Mouse (Mus musculus) midbrain, embryonic 12.5 days (tissue): ENCODE measurements around the gene Vmn1r20. TPM values are rescaled to one million over a fixed set of nuclear protein-coding genes. Genes with fewer than 3 reads are reported as not detected.
"Not testable (repeated sequence)": the region's sequence is repeated elsewhere in the genome, so short reads cannot be mapped to it uniquely, and the experiment has no call there.

ENCODE experiments used
- ATAC-seq: fragments of 200-750 bp; cut with Nextera tagmentation; 2 replicates; pipeline ENCODE4 v1.8.0; 2017; ENCODE audit warnings: low read depth, moderate TSS enrichment, moderate library complexity; ENCODE audit not compliant: low FRiP score
- H3K27ac ChIP-seq: fragments of 300-500 bp; sonication (generic); replicated peaks from 2 replicates; pipeline ENCODE4 v1.5.1; 2016; ENCODE audit warnings: mild to moderate bottlenecking
- H3K27me3 ChIP-seq: fragments of 300-500 bp; sonication (generic); 2 replicates; pipeline ENCODE4 v1.6.1; 2016; ENCODE audit warnings: mild to moderate bottlenecking
- H3K36me3 ChIP-seq: fragments of 300-500 bp; sonication (generic); 2 replicates; pipeline ENCODE4 v1.6.1; 2016
- H3K4me1 ChIP-seq: fragments of 300-500 bp; sonication (generic); 2 replicates; pipeline ENCODE4 v1.6.1; 2016
- H3K4me2 ChIP-seq: fragments of 300-500 bp; sonication (generic); replicated peaks from 2 replicates; pipeline ENCODE4 v1.6.1; 2016; ENCODE audit warnings: mild to moderate bottlenecking, moderate library complexity
- H3K4me3 ChIP-seq: fragments of 300-500 bp; sonication (generic); 2 replicates; pipeline ENCODE4 v1.5.1; 2016; ENCODE audit warnings: mild to moderate bottlenecking
- H3K9ac ChIP-seq: fragments of 300-500 bp; sonication (generic); replicated peaks from 2 replicates; pipeline ENCODE4 v1.6.1; 2016; ENCODE audit warnings: mild to moderate bottlenecking, moderate library complexity
- H3K9me3 ChIP-seq: fragments of 300-500 bp; sonication (generic); 2 replicates; pipeline ENCODE4 v1.6.1; 2016; ENCODE audit warnings: mild to moderate bottlenecking
- WGBS: fragments of 180-500 bp; shearing (Covaris S2); methylation state at CpG from one replicate; pipeline ENCODE4 v1.1.7; 2016; 5-methylcytosine and 5-hydroxymethylcytosine counted together
- polyA plus RNA-seq: library from polyadenylated mRNA; unstranded; fragments of >200 nt; fragmentation: Nextera tagmentation; extraction: Ambion mirVana; gene quantifications from 2 replicates; pipeline ENCODE4 v1.2.1, GENCODE M21; 2016

Gene Vmn1r20
- not detected in 2 replicates for polyA plus RNA-seq

DNA sequence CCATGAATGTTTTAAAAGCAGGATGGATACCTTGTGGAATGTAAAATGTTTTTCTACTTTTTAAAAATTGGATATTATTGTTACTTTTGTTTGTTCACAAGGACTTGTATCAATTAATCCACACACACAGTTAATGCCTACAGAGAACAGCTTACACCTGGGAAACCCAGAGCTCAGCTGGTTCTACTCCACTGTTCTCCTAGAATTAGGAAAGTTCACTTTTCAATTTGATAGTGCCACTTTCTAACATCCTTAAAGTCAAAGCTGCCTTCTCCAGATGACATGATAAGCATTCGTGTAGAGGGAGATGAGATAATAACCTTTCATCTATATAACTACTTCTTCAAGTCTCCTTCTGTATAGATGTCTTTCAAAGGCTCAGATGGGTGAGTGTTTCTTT is at the start of gene Vmn1r20:
Vmn1r20 (plus strand) TSS at position 301 of the 400 bp plus-strand sequence.
- H3K4me3 ChIP-seq: no peak within 1 kb of the TSS
- no peak within 1 kb of the TSS for H3K27ac ChIP-seq
- H3K9ac ChIP-seq: no peak within 1 kb of the TSS
- H3K9me3 ChIP-seq: no peaks in the 10 kb centered on the region
- H3K4me1 ChIP-seq: no peaks in the 10 kb centered on the region
- H3K4me2 ChIP-seq: no peak within 1 kb of the TSS
- H3K36me3 ChIP-seq: no peaks in the 10 kb centered on the region
- no peak for ATAC-seq
- H3K27me3 ChIP-seq: no peaks in the 10 kb centered on the region
- 63% methylated on average over 1 of the region's 1 CpGs for WGBS

DNA sequence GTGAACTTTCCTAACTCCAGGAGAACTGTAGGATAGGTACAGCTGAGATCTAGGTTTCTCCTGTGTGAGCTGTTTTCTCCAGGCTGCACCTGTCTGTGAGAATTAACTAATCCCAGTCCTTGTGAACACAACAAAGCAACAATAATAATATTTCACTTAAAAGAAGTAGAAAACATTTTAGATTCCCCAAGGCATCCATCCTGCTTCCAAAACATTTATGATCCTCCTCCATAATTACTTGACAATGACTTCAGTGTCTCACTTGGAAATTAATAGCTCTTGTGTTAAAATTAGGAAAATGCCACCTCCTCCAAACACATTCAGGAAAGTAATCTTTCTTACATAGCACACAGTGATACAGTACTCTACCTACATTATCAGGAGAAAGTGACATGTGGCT is 33.0 kb upstream of the Vmn1r20 start, which contains the start of gene Vmn1r18:
Vmn1r18 (minus strand) TSS at position 101 of the 400 bp plus-strand sequence.
- Histone ChIP-seq H3K4me3 (no peak within 1 kb of the TSS), H3K36me3 (no peaks in the 10 kb centered on the region), H3K4me1 (no peaks in the 10 kb centered on the region), H3K4me2 (no peak within 1 kb of the TSS), H3K27me3 (no peaks in the 10 kb centered on the region), H3K9me3 (no peaks in the 10 kb centered on the region), H3K27ac (no peak within 1 kb of the TSS), H3K9ac (no peak within 1 kb of the TSS)
- ATAC-seq: no peak

DNA sequence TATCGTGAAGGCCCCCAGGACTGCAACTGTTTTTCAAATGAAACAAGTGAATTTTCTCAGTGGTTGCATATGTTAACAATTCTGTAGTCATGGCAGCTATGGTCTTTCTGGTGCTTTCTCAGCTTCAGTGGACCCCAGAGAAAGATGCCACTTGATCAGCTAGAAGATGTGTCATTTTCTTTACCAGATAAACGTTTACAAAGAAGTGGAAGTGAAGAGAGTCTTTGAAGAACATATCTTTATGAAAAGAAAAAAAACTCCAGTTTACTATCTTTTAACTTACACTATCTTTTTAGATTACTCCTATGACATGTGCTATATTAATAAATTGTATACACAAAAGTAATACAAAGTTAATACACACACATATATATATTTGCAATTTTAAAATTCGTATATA is 25.2 kb upstream of the Vmn1r20 start, which contains the start of gene Vmn1r19:
Vmn1r19 (plus strand) TSS at position 301 of the 400 bp plus-strand sequence.
- H3K27me3 ChIP-seq, H3K27ac ChIP-seq, H3K36me3 ChIP-seq, H3K9me3 ChIP-seq, H3K9ac ChIP-seq, ATAC-seq, H3K4me1 ChIP-seq, H3K4me3 ChIP-seq, H3K4me2 ChIP-seq: not testable (repeated sequence)
- WGBS: 73% methylated on average over 3 of the region's 3 CpGs

DNA sequence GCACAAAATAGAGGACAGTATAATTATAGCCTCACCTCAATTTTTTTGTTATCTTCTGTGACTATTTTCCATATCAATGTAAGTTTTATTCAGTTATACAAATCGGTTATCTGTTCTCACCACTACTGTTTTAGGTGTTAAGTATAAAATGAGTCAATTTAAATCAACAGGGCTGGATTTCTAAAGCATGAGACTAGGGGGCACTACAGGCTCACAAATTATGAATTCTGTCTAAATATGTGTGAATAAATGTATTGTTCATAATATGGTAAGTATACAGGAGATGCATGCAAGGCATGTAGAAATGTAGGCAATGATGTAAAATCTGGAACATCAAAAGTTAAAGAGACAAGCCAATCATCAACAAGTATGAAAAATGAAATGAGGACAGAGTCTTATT is 2.5 kb downstream of the Vmn1r20 start:
- Histone ChIP-seq H3K27me3 (no peaks in the 10 kb centered on the region), H3K9ac (no peak overlapping the region), H3K9me3 (no peaks in the 10 kb centered on the region), H3K4me2 (no peak overlapping the region), H3K4me1 (no peaks in the 10 kb centered on the region), H3K27ac (no peak overlapping the region), H3K36me3 (no peaks in the 10 kb centered on the region), H3K4me3 (no peak overlapping the region)
- ATAC-seq: no peak
- 96% methylated on average over 1 of the region's 1 CpGs for WGBS

DNA sequence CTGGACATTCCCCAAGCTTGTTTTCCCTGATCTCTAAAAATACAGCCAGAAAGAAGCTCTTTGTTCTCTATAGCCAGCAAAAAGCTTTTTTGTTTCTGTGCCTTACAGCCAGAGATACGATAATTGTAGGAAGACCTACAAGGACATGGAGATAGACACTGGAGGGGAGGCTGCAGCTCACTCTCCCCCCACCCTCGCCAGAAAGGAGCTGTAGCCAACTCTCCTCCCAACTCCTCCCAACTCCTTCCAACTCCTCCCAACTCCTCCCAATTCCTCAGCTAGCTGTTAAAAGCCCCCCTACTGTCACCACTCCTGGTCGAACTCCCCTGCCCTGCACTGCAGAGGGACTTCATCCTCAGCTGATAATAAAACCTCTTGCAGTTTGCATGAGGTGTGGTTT is 39.4 kb downstream of the Vmn1r20 start:
- H3K9ac ChIP-seq, H3K27ac ChIP-seq, H3K9me3 ChIP-seq, H3K4me2 ChIP-seq, H3K4me1 ChIP-seq, H3K36me3 ChIP-seq, H3K27me3 ChIP-seq, H3K4me3 ChIP-seq, ATAC-seq: not testable (repeated sequence)
- WGBS: 31% methylated on average over 3 of the region's 3 CpGs

Other genes with a start within 250 kb of the Vmn1r20 start
- gene Vmn1r13, start 225.6 kb upstream of the Vmn1r20 start, polyA plus RNA-seq: not detected in 2 replicates
- not detected in 2 replicates for gene Vmn1r14, start 197.2 kb upstream of the Vmn1r20 start, polyA plus RNA-seq
- gene Vmn1r15, start 171.0 kb upstream of the Vmn1r20 start, polyA plus RNA-seq: not detected in 2 replicates
- gene Vmn1r16, start 99.4 kb upstream of the Vmn1r20 start, polyA plus RNA-seq: not detected in 2 replicates
- not detected in 2 replicates for gene Vmn1r17, start 65.2 kb upstream of the Vmn1r20 start, polyA plus RNA-seq
- gene Vmn1r18, start 33.1 kb upstream of the Vmn1r20 start, polyA plus RNA-seq: not detected in 2 replicates
- not detected in 2 replicates for gene Vmn1r19, start 25.1 kb upstream of the Vmn1r20 start, polyA plus RNA-seq
- gene Ppm1k, start 106.5 kb downstream of the Vmn1r20 start, polyA plus RNA-seq: 6.7 and 8.2 TPM in 2 replicates
- 1.5 TPM in 2 replicates for gene Herc6, start 152.1 kb downstream of the Vmn1r20 start, polyA plus RNA-seq